In the genomic region with DNA sequence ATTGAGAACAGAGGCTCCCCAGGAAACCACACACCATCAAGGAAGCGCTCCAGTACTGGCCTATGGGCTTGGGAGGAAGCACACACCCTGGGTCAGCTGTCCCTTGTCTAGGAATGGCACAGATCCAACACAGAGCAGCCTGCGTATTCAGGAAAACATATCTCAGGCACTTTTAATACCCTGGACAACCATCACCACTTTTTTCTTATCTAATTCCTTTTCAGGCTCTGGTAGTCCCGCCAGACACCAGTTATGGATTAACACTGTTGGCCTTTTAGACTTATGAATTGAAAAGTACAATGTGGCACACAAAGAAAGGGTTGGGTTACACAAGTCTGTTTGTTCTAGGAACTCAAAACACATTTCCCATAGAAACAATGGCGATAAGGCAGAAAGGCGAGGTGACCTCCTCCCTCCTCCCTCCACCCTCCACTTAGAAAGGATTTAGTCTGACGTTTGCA, we compare ENCODE assay signal across 8 mouse cellular contexts. TPM values are rescaled to one million over a fixed set of nuclear protein-coding genes. Genes with fewer than 3 reads are reported as not detected.
DNase-seq lines count a peak whose midpoint lies in the region; ATAC-seq and TF ChIP-seq lines count a peak whose summit lies in the region.
"Had no signal": no experiment of that assay in that cellular context is flagged by ENCODE, and none has a peak within 500 bp of the region (broad histone marks: within the 10 kb centered on the region; RNA-seq: fewer than 3 reads in every experiment).

No protein-coding gene starts in this region.

- H3K27ac ChIP-seq in neural tube, embryonic 12.5 days, result no peak overlapping the region
- H3K27ac ChIP-seq in heart, embryonic 12.5 days (ENCODE audit: poor library complexity, severe bottlenecking), result peak overlapping the region; percentile 2; the same call in 1 of the 2 replicates
- H3K27ac ChIP-seq in liver, adult 2 months (replicated peaks; ENCODE audit: insufficient read depth, low read depth, low read length), result no peak overlapping the region
- H3K27ac ChIP-seq in stomach, embryonic 14.5 days (ENCODE audit: low read length), result 0 out of 2 replicates have a peak overlapping the region, but pooled peaks have one; percentile 29

- TF ChIP-seq POLR2A in liver, adult 2 months (IDR thresholded peaks at IDR 0.05; ENCODE audit: extremely low read depth, insufficient read depth, low read length), result no peak

- H3K9me3 ChIP-seq in neural tube, embryonic 12.5 days, result no peaks in the 10 kb centered on the region
- no peaks in the 10 kb centered on the region for H3K9me3 ChIP-seq in heart, embryonic 12.5 days (replicated peaks)
- no peaks in the 10 kb centered on the region for H3K9me3 ChIP-seq in stomach, embryonic 14.5 days (ENCODE audit: control insufficient read depth, low read depth, low read length)

- DNase-seq in neural tube, embryonic 10.5 days (ENCODE audit: extremely low spot score, low spot score), result no peak
- peak; percentile 21 for DNase-seq in liver, adult 2 months (ENCODE audit: extremely low read depth, low read depth, low spot score)
- DNase-seq in layer of hippocampus, postnatal 14 days (ENCODE audit: low spot score in 2 of 2), result no peak
- DNase-seq in thymus, postnatal 36 days, result no peak

- no peaks in the 10 kb centered on the region for H3K79me2 ChIP-seq in liver, adult 2 months (ENCODE audit: control insufficient read depth, insufficient read depth, low read length)

- no peak overlapping the region for H3K9ac ChIP-seq in neural tube, embryonic 12.5 days
- H3K9ac ChIP-seq in heart, embryonic 12.5 days, result no peak overlapping the region
- no peak overlapping the region for H3K9ac ChIP-seq in liver, adult 2 months (ENCODE audit: low read depth, low read length)
- H3K9ac ChIP-seq in stomach, embryonic 14.5 days (replicated peaks; ENCODE audit: low read depth, low read length), result no peak overlapping the region

- peak; percentile 88 for ATAC-seq in neural tube, embryonic 12.5 days (ENCODE audit: low FRiP score, low read depth)
- ATAC-seq in heart, embryonic 12.5 days (ENCODE audit: insufficient number of reproducible peaks, low FRiP score), result peak; percentile 90
- peak; percentile 87 for ATAC-seq in stomach, embryonic 14.5 days (ENCODE audit: insufficient number of reproducible peaks, insufficient read depth, low FRiP score, low read depth)

- WGBS in neural tube, embryonic 12.5 days, result 39% methylated on average over 6 of the region's 6 CpGs
- WGBS in heart, embryonic 12.5 days, result 29% methylated on average over 6 of the region's 6 CpGs
- 47% methylated on average over 6 of the region's 6 CpGs for WGBS in liver, adult 2 months
- 20% methylated on average over 6 of the region's 6 CpGs for WGBS in stomach, embryonic 14.5 days

- H3K4me1 ChIP-seq in neural tube, embryonic 12.5 days, result no peaks in the 10 kb centered on the region
- H3K4me1 ChIP-seq in heart, embryonic 12.5 days (replicated peaks), result no peaks in the 10 kb centered on the region
- no peaks in the 10 kb centered on the region; the same call in 1 of the 2 replicates for H3K4me1 ChIP-seq in liver, adult 2 months (ENCODE audit: control insufficient read depth, insufficient read depth, low read length)
- 0 out of 2 replicates have a peak, but pooled peaks cover 2% of the 10 kb centered on the region for H3K4me1 ChIP-seq in stomach, embryonic 14.5 days (ENCODE audit: control insufficient read depth, insufficient read depth, low read length)

- no peak overlapping the region for H3K4me2 ChIP-seq in neural tube, embryonic 12.5 days (replicated peaks)
- no peak overlapping the region for H3K4me2 ChIP-seq in heart, embryonic 12.5 days
- no peak overlapping the region for H3K4me2 ChIP-seq in stomach, embryonic 14.5 days (replicated peaks; ENCODE audit: low read depth, low read length)

- no peak for TF ChIP-seq CTCF in liver, adult 2 months (IDR thresholded peaks at IDR 0.05; ENCODE audit: low read depth, low read length)

- H3K36me3 ChIP-seq in neural tube, embryonic 12.5 days, result no peaks in the 10 kb centered on the region
- no peaks in the 10 kb centered on the region for H3K36me3 ChIP-seq in heart, embryonic 12.5 days
- H3K36me3 ChIP-seq in liver, adult 2 months (ENCODE audit: control insufficient read depth, insufficient read depth, low read length), result no peaks in the 10 kb centered on the region
- no peaks in the 10 kb centered on the region for H3K36me3 ChIP-seq in stomach, embryonic 14.5 days (ENCODE audit: control insufficient read depth, insufficient read depth, low read length)

- H3K4me3 ChIP-seq in neural tube, embryonic 12.5 days, result no peak overlapping the region
- no peak overlapping the region for H3K4me3 ChIP-seq in heart, embryonic 12.5 days
- no peak overlapping the region for H3K4me3 ChIP-seq in liver, adult 2 months (ENCODE audit: insufficient read depth, low read depth, low read length)
- no peak overlapping the region for H3K4me3 ChIP-seq in stomach, embryonic 14.5 days (ENCODE audit: low read depth, low read length)

- H3K27me3 ChIP-seq in neural tube, embryonic 12.5 days (replicated peaks), result no peaks in the 10 kb centered on the region
- no peaks in the 10 kb centered on the region for H3K27me3 ChIP-seq in heart, embryonic 12.5 days (replicated peaks)
- H3K27me3 ChIP-seq in liver, adult 2 months (ENCODE audit: control insufficient read depth, insufficient read depth, low read length), result no peaks in the 10 kb centered on the region
- H3K27me3 ChIP-seq in stomach, embryonic 14.5 days (ENCODE audit: control insufficient read depth, insufficient read depth, low read length), result no peaks in the 10 kb centered on the region

RNA-seq across cellular contexts. Expression of a gene that starts 56.8 kb away (rescaled TPM):
- polyA plus RNA-seq in neural tube, embryonic 12.5 days (2016; fragmentation: Nextera tagmentation; extraction: Ambion mirVana), result 0.64 and 1.0 TPM in 2 replicates
- 0.93 and 0.95 TPM in 2 replicates for polyA plus RNA-seq in heart, embryonic 12.5 days (2016; fragmentation: Nextera tagmentation; extraction: Ambion mirVana)
- not detected in 2 replicates for total RNA-seq in liver, adult 2 months (2014; rRNA removed)
- polyA plus RNA-seq in liver, adult 2 months (2012; rRNA removed), result not detected in 2 replicates
- 3.9 and 4.0 TPM in 2 replicates for polyA plus RNA-seq in stomach, embryonic 14.5 days (2014; fragmentation: Nextera tagmentation; extraction: Ambion mirVana)
- 10 to 100 TPM; 60.6 to 67.4 TPM for total RNA-seq in layer of hippocampus, postnatal 14 days (2021)
- polyA plus RNA-seq: testis, adult 2 months had no signal

Comparison
In these comparisons a context has a peak if more than half of its experiments do, and no peak if none do; other contexts are left out.
1. H3K27ac ChIP-seq: peak in heart, embryonic 12.5 days (single experiment) and stomach, embryonic 14.5 days (single experiment); none in neural tube, embryonic 12.5 days (single experiment) and liver, adult 2 months (single experiment).
2. Peak in every context shown above with its lines, with median percentiles within 50 percentile points of each other: ATAC-seq.